Mouse (Mus musculus) heart, postnatal 4 days (tissue): ENCODE results near the gene Eif4ebp2. TPM values are rescaled to one million over a fixed set of nuclear protein-coding genes. Genes with fewer than 3 reads are reported as not detected.
"Not testable (repeated sequence)": the region's sequence is repeated elsewhere in the genome, so short reads cannot be mapped to it uniquely, and the experiment has no call there.

ENCODE experiments used
- DNase-seq: peaks from one replicate; pipeline ENCODE4 v3.0.0; 2021
- total RNA-seq, 2 experiments: library from RNA; stranded (reverse); gene quantifications; 2 replicates each; pipeline ENCODE4 v1.2.3; 2021

Gene Eif4ebp2
- total RNA-seq, 2 experiments from 2014 or later, result 95.4 to 95.9 TPM

GRCm38 (mm10) chr10:61465009-61465408, 12.5 kb upstream of the Eif4ebp2 start:
- no peak for DNase-seq

GRCm38 (mm10) chr10:61457182-61457581, 4.7 kb upstream of the Eif4ebp2 start:
- no peak for DNase-seq

GRCm38 (mm10) chr10:61453171-61453570, 710 bp upstream of the Eif4ebp2 start:
- not testable (repeated sequence) for DNase-seq

- peak; percentile 50 for DNase-seq
These were observed 387 bp downstream of the Eif4ebp2 start for GRCm38 (mm10) chr10:61451931-61452617.

GRCm38 (mm10) chr10:61451463-61451930, 964 bp downstream of the Eif4ebp2 start:
- peak; percentile 29 for DNase-seq

- DNase-seq, result no peak
These were observed 3.6 kb downstream of the Eif4ebp2 start for GRCm38 (mm10) chr10:61448834-61449233.

GRCm38 (mm10) chr10:61447581-61448353, 4.7 kb downstream of the Eif4ebp2 start:
- DNase-seq, result no peak

GRCm38 (mm10) chr10:61445016-61445415, 7.4 kb downstream of the Eif4ebp2 start:
- DNase-seq, result no peak

GRCm38 (mm10) chr10:61443876-61444275, 8.6 kb downstream of the Eif4ebp2 start:
- no peak for DNase-seq

GRCm38 (mm10) chr10:61443456-61443855, 9.0 kb downstream of the Eif4ebp2 start:
- DNase-seq, result no peak

GRCm38 (mm10) chr10:61440202-61440800, 12.2 kb downstream of the Eif4ebp2 start:
- DNase-seq, result no peak

GRCm38 (mm10) chr10:61431375-61431774, 21.1 kb downstream of the Eif4ebp2 start:
- no peak for DNase-seq

- DNase-seq, result no peak
These were observed 23.4 kb downstream of the Eif4ebp2 start for GRCm38 (mm10) chr10:61429043-61429442.

- no peak for DNase-seq
These were observed 24.0 kb downstream of the Eif4ebp2 start for GRCm38 (mm10) chr10:61428416-61428815.

GRCm38 (mm10) chr10:61427951-61428350, 24.5 kb downstream of the Eif4ebp2 start:
- no peak for DNase-seq

- peak; percentile 71 for DNase-seq
These were observed 26.2 kb downstream of the Eif4ebp2 start for GRCm38 (mm10) chr10:61426251-61426757.

GRCm38 (mm10) chr10:61425047-61425446, 27.4 kb downstream of the Eif4ebp2 start:
- peak; percentile 22 for DNase-seq

- peak; percentile 30 for DNase-seq
These were observed 28.0 kb downstream of the Eif4ebp2 start for GRCm38 (mm10) chr10:61424500-61424899.

- peak; percentile 48 for DNase-seq
These were observed 29.2 kb downstream of the Eif4ebp2 start for GRCm38 (mm10) chr10:61423289-61423688.

- DNase-seq, result no peak
These were observed 29.6 kb downstream of the Eif4ebp2 start for GRCm38 (mm10) chr10:61422861-61423260.

GRCm38 (mm10) chr10:61420011-61420410, 32.5 kb downstream of the Eif4ebp2 start:
- no peak for DNase-seq

GRCm38 (mm10) chr10:61419146-61419545, 33.3 kb downstream of the Eif4ebp2 start:
- DNase-seq, result peak; percentile 25
